8 mouse cellular contexts compared by ENCODE assay signal in the genomic region with DNA sequence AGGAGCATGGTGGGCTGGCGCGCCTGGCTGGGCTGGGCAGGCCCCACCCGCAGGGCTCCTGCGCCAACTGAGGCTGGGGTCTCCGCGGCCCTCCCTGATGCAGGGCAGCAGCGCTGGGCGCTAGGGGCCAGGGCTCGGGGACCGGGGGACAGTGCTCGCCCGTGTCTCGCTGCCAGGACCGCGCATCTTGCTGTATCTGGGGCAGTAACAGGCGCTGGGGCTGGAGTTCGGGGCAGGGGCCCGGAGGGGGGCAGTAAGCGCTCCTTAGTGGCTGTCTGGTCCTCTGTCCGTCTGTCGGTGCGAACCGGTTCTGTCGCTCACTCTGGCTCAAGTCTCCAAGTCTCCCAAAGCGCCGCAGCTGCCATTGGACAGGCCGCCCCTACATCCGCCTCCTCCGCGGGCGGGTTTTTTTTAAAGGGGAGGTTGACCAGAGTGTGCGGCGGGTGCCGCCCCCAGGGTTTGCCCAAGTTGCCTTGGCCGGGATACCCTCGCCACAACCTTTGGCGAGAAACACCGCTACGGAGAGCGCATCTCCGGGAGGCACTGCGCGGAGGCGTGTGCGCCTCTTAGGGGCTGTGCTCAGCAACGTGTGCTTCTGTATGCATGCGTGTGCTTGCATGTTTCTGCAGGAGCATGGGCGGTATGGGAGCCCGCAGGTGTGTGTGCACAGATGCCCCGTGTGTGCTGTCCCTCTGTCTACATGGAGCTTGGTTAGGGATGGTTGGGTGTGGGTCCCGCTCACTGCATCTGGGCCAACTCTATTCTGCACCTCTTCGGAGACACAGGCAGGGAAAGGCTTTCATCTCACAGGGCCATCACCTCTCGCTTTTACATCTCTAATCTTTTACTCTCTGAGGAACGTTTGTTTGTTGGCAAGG. TPM values are rescaled to one million over a fixed set of nuclear protein-coding genes. Genes with fewer than 3 reads are reported as not detected.
DNase-seq lines count a peak whose midpoint lies in the region; ATAC-seq and TF ChIP-seq lines count a peak whose summit lies in the region.

No protein-coding gene starts in this region.

- peak overlapping the region; percentile 36; the same call in 1 of the 2 replicates for H3K27ac ChIP-seq in lung, embryonic 14.5 days (ENCODE audit: low read depth)
- H3K27ac ChIP-seq in embryonic facial prominence, embryonic 11.5 days (replicated peaks; ENCODE audit: low read depth, low read length): no peak overlapping the region
- peak overlapping the region; percentile 57 for H3K27ac ChIP-seq in hindbrain, embryonic 16.5 days (ENCODE audit: low read depth, low read length)
- H3K27ac ChIP-seq in neural tube, embryonic 15.5 days (replicated peaks): peak overlapping the region; percentile 75

- TF ChIP-seq CTCF in lung, embryonic 14.5 days (IDR thresholded peaks at IDR 0.05; ENCODE audit: low read depth): no peak

- peak overlapping the region; percentile 57 for H3K9ac ChIP-seq in lung, embryonic 14.5 days
- H3K9ac ChIP-seq in embryonic facial prominence, embryonic 11.5 days (replicated peaks; ENCODE audit: low read length): peak overlapping the region; percentile 29
- H3K9ac ChIP-seq in hindbrain, embryonic 16.5 days (ENCODE audit: low read depth, low read length): peak overlapping the region; percentile 76
- peak overlapping the region; percentile 56 for H3K9ac ChIP-seq in neural tube, embryonic 15.5 days (replicated peaks)

- H3K27me3 ChIP-seq in lung, embryonic 14.5 days (ENCODE audit: insufficient read depth, low read length): peaks cover 89% of the 10 kb centered on the region
- peaks cover 93% of the 10 kb centered on the region for H3K27me3 ChIP-seq in embryonic facial prominence, embryonic 11.5 days (ENCODE audit: control insufficient read depth, insufficient read depth, low read length)
- peaks cover 36% of the 10 kb centered on the region for H3K27me3 ChIP-seq in hindbrain, embryonic 16.5 days (replicated peaks; ENCODE audit: control insufficient read depth, insufficient read depth, low read length)
- H3K27me3 ChIP-seq in neural tube, embryonic 15.5 days (replicated peaks): peaks cover 71% of the 10 kb centered on the region

- H3K9me3 ChIP-seq in lung, embryonic 14.5 days (ENCODE audit: low read depth, low read length): no peaks in the 10 kb centered on the region
- no peaks in the 10 kb centered on the region for H3K9me3 ChIP-seq in embryonic facial prominence, embryonic 11.5 days (replicated peaks; ENCODE audit: control insufficient read depth, low read length)
- no peaks in the 10 kb centered on the region for H3K9me3 ChIP-seq in hindbrain, embryonic 16.5 days (ENCODE audit: control insufficient read depth, low read length)
- H3K9me3 ChIP-seq in neural tube, embryonic 15.5 days (replicated peaks): no peaks in the 10 kb centered on the region

- peak overlapping the region; percentile 59 for H3K4me3 ChIP-seq in lung, embryonic 14.5 days (ENCODE audit: low read depth, low read length)
- peak overlapping the region; percentile 33 for H3K4me3 ChIP-seq in embryonic facial prominence, embryonic 11.5 days (ENCODE audit: low read depth, low read length)
- H3K4me3 ChIP-seq in hindbrain, embryonic 16.5 days (ENCODE audit: low read length): peak overlapping the region; percentile 55
- H3K4me3 ChIP-seq in neural tube, embryonic 15.5 days (replicated peaks): peak overlapping the region; percentile 48

- peak; percentile 38 for DNase-seq in lung, embryonic 14.5 days
- no peak for DNase-seq in lung, postnatal 10 days
- DNase-seq in embryonic facial prominence, embryonic 11.5 days (ENCODE audit: low spot score): no peak
- no peak for DNase-seq in layer of hippocampus, adult 11-12 months (ENCODE audit: low spot score)
- DNase-seq in cerebellum, adult 9-11 months: no peak

- no peak for ATAC-seq in lung, embryonic 14.5 days (ENCODE audit: insufficient read depth)
- no peak for ATAC-seq in embryonic facial prominence, embryonic 11.5 days (replicated peaks; ENCODE audit: insufficient number of reproducible peaks, low FRiP score, low TSS enrichment, low read depth)
- peak; percentile 18; the same call in 1 of the 2 replicates for ATAC-seq in hindbrain, embryonic 16.5 days
- ATAC-seq in neural tube, embryonic 15.5 days (ENCODE audit: low FRiP score): no peak
- ATAC-seq in erythroblast, adult 5-6 weeks (replicated peaks; ENCODE audit: low FRiP score, poor library complexity, severe bottlenecking): no peak

- 2% methylated on average over 54 of the region's 54 CpGs for WGBS in lung, embryonic 14.5 days
- WGBS in embryonic facial prominence, embryonic 11.5 days: 1% methylated on average over 53 of the region's 54 CpGs
- under 1% methylated on average over 53 of the region's 54 CpGs for WGBS in hindbrain, embryonic 16.5 days
- WGBS in neural tube, embryonic 15.5 days: 1% methylated on average over 53 of the region's 54 CpGs

- H3K36me3 ChIP-seq in lung, embryonic 14.5 days (ENCODE audit: insufficient read depth): no peaks in the 10 kb centered on the region
- no peaks in the 10 kb centered on the region for H3K36me3 ChIP-seq in embryonic facial prominence, embryonic 11.5 days (replicated peaks; ENCODE audit: control insufficient read depth, insufficient read depth, low read depth, low read length)
- H3K36me3 ChIP-seq in hindbrain, embryonic 16.5 days (ENCODE audit: control insufficient read depth, insufficient read depth, low read length): no peaks in the 10 kb centered on the region
- no peaks in the 10 kb centered on the region for H3K36me3 ChIP-seq in neural tube, embryonic 15.5 days

- H3K4me1 ChIP-seq in lung, embryonic 14.5 days (ENCODE audit: insufficient read depth): peaks cover 7% of the 10 kb centered on the region; the same call in 1 of the 2 replicates
- peaks cover 15% of the 10 kb centered on the region for H3K4me1 ChIP-seq in embryonic facial prominence, embryonic 11.5 days (ENCODE audit: control insufficient read depth, insufficient read depth, low read length)
- peaks cover 39% of the 10 kb centered on the region for H3K4me1 ChIP-seq in hindbrain, embryonic 16.5 days (ENCODE audit: control insufficient read depth, insufficient read depth, low read depth, low read length)
- H3K4me1 ChIP-seq in neural tube, embryonic 15.5 days: peaks cover 63% of the 10 kb centered on the region

- H3K4me2 ChIP-seq in lung, embryonic 14.5 days: peak overlapping the region; percentile 61
- H3K4me2 ChIP-seq in embryonic facial prominence, embryonic 11.5 days (ENCODE audit: low read depth, low read length): peak overlapping the region; percentile 59
- peak overlapping the region; percentile 74 for H3K4me2 ChIP-seq in hindbrain, embryonic 16.5 days (ENCODE audit: low read length)
- peak overlapping the region; percentile 92 for H3K4me2 ChIP-seq in neural tube, embryonic 15.5 days

RNA-seq across cellular contexts. Expression of a gene that starts 4.5 kb away (rescaled TPM):
- polyA plus RNA-seq in lung, embryonic 14.5 days (2014; fragmentation: Nextera tagmentation; extraction: Ambion mirVana): 65.7 and 77.0 TPM in 2 replicates
- 20.3 and 28.5 TPM in 2 replicates for polyA plus RNA-seq in embryonic facial prominence, embryonic 11.5 days (2014; fragmentation: Nextera tagmentation; extraction: Ambion mirVana)
- 26.4 and 35.4 TPM in 2 replicates for polyA plus RNA-seq in hindbrain, embryonic 16.5 days (2015; fragmentation: Nextera tagmentation; extraction: Ambion mirVana)
- 16.6 and 20.2 TPM in 2 replicates for polyA plus RNA-seq in neural tube, embryonic 15.5 days (2015; fragmentation: Nextera tagmentation; extraction: Ambion mirVana)
- not detected in 2 replicates for total RNA-seq in erythroblast, adult 5-6 weeks (2015; ENCODE audit: low replicate concordance)
- not detected in 2 replicates for total RNA-seq in erythroblast, adult 5-6 weeks (2017; ENCODE audit: low replicate concordance)
